Mouse (Mus musculus) adrenal gland, adult (tissue): ENCODE measurements around the gene Heatr3.
A peak's percentile ranks its signal among the peaks of the same experiment; 100 is the strongest.

Experiments used
- DNase-seq, 2 experiments: peaks; one replicate each; pipeline ENCODE4 v3.0.0; 2022 to 2023; ENCODE audit warnings: low spot score in 1 of 2; ENCODE audit not compliant: inconsistent age in 2 of 2

Gene Heatr3

DNA sequence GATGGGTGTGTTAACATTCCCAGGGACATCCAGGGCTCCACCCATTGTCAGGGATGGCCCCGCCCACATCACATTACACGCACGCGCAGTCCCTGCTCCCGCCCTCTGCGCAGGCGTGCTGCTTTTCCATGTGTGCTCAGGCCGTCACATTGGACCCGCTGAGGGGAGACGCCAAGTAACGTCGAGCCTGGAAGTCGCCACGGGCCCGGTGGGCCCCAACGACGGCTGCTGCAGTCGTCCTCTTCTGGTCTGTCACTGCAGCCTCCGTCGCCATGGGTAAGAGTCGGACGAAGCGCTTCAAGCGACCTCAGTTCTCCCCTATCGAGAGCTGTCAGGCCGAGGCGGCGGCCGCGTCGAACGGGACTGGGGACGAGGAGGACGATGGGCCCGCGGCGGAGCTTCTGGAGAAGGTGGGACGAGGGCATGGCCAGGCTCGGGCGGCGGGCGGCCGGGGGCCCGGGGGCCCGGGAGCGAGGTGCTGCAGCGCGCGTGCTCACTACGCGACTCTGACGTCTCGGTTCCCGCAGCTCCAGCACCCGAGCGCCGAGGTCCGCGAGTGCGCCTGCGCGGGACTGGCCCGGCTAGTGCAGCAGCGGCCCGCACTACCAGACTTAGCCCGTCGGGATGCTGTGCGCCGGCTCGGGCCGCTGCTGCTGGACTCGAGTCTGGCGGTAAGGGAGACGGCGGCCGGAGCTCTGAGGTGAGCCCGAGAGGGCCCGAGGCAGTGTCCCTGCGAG lies at the start of gene Heatr3:
Gene Heatr3 (plus strand): TSS at position 108 of the 737 bp plus-strand sequence.
- peak; percentile 97 to 99 for DNase-seq

DNA sequence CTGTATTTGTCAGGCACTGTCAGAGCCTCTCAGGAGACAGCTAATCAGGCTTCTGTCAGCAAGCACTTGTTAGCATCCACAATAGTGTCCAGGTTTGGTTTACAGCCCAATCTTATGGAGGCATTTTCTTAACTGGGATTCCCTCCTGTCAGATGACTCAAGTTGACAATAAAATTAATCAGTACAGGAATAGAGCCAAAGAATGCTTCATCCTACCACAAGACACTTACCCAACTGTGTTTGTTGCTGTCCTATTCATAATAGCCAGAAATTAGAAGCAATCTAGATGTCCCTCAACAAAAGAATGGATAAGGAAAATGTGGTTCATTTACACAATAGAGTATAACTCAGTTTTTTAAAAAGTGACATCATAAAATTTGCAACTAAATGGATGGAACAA lies 49.6 kb upstream of the Heatr3 start:
- peak in 1 of 2 experiments; percentile 22 for DNase-seq

GRCm38 (mm10) chr8:88091661-88092060 lies 46.0 kb upstream of the Heatr3 start:
- DNase-seq, result no peak

DNA sequence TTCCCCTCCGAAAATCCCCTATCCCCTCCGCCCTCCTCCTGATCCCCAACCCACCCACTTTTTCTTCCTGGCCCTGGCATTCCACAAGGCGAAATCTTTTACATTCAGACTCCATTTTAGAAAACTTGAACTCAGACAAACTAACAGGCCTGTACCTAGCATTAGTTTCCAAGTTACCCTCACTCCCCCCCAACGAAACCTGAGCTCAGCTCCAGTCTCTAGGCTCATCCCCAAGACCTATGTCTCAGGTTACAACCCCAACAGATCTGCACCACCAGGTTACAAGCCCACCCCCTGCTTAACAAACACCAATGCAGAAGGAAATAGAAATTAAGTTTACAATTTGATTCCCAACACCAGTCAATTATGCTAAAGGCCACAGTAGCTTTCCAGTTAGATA lies 44.3 kb upstream of the Heatr3 start:
- DNase-seq, result no peak

GRCm38 (mm10) chr8:88098856-88099255 lies 38.8 kb upstream of the Heatr3 start:
- DNase-seq, result peak in 1 of 2 experiments; percentile 78

GRCm38 (mm10) chr8:88099526-88099925 lies 38.1 kb upstream of the Heatr3 start:
- peak; percentile 13 to 62 for DNase-seq

GRCm38 (mm10) chr8:88109241-88109640 lies 28.4 kb upstream of the Heatr3 start:
- no peak for DNase-seq

DNA sequence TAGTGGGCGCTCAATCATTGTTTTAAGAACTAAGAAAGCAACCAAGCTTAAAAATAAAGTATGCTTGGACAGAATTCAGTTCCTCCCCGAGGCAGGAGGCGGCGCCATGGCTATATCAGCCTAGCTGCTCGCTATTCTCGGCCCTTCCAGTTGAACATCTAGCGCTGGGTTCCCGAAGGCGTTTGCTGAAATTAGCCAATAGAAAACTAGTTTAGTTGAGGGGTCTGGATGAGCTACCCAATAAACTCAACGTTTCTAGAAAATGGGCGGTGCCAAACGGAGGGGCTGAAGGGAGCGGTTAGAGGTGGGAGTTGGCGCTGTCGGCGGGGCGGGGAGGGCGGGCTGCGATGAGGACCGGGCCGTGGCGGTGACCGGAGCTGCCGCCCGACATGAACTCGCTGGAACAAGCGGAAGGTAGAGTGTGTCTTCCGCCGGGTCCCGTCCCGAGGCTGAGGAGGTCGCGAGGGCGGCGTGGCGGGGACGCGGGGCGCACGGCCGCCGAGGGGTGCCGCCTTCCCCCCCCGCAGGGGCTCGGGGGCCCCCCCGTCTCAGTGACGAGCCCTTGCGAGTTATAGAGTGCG lies 19.1 kb upstream of the Heatr3 start, which contains the start of gene Cnep1r1:
Gene Cnep1r1 (plus strand): TSS at position 314 of the 581 bp plus-strand sequence.
- peak; percentile 95 to 100 for DNase-seq

DNA sequence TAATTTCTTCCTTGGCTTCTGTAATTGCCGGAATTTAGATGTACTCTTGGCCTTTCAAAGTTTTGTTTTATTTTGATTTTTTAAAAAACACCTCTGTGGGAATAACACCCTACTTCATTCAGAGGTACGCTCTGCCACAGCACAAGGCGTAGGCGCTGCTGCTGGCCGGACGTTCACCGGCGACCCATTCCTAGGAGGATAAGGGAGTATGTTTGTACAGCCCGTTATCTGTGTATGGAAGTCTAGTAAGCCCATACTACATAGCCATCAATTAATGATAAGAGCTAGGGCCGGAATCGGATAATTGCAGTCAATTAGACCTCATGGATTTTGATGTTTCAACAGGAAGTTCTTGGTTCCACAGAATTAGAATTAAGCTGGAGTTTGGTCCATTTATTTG lies 18.6 kb upstream of the Heatr3 start:
- peak in 1 of 2 experiments; percentile 13 for DNase-seq

- DNase-seq, result no peak
Measured at GRCm38 (mm10) chr8:88124850-88125249, 12.8 kb upstream of the Heatr3 start.

DNA sequence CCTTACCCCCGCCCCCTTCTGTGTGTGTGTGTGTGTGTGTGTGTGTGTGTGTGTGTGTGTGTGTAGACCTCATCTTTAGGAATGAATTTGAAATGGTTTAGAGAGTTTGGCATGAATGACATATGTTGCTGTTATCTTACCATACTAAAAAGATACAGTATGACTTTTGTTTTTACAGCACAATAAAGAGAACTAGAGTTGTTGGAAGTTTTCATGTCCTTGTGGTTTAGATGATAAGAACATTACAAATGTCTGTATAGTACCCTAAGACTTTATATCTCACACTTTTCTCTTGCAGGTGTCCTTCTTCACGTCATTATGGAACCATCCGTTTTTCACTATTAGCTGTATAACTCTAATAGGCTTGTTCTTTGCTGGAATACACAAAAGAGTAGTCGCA lies 8.3 kb upstream of the Heatr3 start:
- DNase-seq, result no peak

- DNase-seq, result no peak
Measured at GRCm38 (mm10) chr8:88130754-88131317, 6.8 kb upstream of the Heatr3 start.

DNA sequence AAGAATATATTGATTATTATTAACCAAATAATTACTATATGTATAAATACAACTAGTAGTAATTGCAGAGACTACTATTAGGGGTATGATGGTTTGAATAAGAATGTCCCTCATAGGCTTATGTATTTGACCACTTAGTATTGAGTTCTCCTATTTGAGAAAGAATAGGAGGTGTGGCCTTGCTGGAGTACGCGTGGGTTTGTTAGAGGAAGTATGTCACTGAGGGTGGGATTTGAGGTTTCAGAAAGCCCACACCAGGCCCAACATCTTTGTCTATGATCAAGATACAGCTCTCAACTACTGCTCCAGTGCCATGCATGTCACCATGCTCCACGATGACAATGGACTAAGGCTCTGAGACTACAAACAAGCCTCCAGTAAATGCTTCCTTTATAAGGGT lies 1.6 kb downstream of the Heatr3 start:
- no peak for DNase-seq

DNA sequence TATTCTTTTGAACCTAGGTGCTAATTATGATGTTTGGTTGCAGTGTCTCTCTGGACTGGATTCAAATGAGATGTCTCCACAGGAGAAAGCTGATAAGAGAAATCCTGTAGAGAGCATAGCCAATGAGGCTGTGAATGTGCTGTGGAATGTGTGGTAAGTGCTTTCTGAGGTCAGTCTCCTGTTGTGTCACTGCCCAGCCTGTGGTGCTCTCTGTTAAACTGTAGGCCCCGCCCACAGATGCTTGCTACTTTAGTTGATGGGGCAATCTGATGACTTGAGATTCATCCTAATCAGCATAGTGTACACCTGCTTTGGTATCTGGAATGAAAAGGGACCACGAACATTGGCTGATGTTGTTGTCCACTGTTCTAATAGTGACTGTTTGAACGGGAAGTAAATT lies 4.0 kb downstream of the Heatr3 start:
- DNase-seq, result no peak

DNA sequence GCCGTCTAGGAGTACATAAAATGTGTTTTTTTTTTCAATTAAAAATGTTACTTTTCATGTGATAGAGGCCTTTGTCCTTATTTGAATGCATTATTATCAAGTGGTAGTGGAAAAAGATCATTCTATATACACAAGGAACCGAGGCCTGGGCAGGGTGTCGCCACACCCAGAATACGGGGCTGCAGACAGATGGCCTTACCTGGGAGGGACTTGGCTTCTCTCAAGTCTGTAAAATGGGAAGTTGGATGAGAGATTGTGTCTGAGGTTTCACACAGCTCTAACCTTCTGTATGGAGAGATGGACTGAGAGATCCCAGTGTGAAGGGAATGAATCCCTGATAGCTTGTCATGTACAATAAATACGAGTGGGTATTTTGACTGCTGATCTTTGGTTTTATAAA lies 6.4 kb downstream of the Heatr3 start:
- DNase-seq, result no peak

- DNase-seq, result no peak
Measured at GRCm38 (mm10) chr8:88150910-88151371, 13.3 kb downstream of the Heatr3 start.

DNA sequence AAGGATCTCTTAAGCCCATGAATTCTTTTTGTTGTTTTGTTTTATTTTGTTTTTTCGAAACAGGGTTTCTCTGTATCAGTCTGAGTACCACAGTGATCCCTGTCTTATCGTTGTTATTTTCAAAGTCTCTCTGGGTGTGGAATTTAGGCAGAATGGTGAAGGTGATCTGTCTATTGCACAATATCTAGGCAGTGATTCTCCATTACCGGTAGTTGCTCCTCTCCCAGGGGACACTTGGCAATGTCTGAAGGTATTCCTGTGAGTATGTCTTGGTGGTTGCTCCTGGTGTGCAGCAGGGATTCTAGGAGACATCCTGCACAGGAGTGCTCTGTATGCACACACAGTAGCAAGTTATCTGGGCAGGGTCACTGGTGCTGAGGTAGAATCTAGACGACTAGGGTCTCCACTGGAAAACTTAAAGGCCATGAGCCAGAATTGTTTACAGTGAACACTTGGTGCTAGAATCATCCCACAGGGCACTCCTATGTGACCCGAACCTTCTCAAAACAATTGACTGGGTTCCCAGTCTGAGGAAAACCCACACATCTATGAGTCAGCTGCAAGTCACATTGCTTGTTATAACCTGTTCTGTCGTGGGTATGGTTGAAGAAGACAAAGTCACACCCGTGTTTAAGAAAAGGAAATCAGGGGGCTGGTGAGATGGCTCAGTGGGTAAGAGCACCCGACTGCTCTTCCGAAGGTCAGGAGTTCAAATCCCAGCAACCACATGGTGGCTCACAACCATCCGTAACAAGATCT lies 22.8 kb downstream of the Heatr3 start:
- DNase-seq, result no peak

DNA sequence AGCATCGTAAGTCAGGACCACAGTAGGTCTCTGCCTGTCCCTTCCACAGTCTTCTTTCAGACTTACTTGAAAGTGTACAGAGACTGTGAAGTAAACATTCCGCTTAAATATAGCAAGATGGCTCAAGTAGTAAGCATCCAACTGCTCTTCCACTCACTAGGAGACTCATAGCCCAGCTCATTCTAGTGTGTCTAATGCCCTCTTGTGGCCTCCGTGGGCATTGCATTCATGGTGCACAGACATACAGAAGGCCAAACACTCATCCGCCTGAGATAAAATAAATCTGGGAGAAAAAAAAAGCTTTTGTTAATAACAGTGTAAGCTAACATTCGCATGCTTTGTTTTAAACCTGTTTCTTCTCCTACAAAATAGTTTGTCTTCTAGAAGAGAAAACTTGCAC lies 23.8 kb downstream of the Heatr3 start:
- peak; percentile 61 to 86 for DNase-seq

DNA sequence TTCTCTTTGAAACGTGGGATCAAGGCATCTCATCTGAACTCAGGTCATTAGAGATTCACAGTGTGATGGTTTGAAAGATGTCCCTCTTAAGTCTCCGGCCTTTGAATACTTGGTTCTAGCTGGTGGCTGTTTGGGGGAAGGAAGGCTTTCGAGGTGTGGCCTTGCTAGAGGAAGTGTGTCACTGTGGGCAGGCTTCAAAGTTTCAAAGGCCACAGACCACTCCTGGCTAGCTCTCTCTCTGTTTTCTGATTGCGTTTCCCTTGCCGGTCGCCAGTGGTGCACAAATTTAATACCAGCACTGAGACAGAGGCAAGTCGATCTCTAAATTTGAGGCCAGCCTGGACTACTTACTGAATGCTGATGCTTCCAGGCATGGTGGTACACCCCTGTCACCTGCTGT lies 37.6 kb downstream of the Heatr3 start:
- no peak for DNase-seq

DNA sequence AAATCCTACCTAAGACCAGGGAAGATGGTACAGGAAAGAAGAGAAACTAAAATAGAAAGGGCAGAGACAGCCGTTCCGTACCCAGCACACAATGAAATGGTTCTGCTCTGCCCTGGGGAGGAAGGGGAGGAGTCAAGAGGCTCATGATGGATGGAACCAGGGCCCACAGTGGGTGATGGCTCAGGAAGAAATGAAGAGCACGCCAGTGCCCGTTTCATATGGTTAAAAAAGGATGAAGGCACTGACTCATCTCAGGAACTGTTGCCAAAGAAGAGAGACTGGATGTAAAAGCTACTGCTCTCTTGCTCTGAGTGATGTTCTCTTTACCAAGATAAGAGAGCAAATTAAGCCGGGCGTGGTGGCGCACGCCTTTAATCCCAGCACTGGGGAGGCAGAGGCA lies 39.6 kb downstream of the Heatr3 start:
- no peak for DNase-seq

DNA sequence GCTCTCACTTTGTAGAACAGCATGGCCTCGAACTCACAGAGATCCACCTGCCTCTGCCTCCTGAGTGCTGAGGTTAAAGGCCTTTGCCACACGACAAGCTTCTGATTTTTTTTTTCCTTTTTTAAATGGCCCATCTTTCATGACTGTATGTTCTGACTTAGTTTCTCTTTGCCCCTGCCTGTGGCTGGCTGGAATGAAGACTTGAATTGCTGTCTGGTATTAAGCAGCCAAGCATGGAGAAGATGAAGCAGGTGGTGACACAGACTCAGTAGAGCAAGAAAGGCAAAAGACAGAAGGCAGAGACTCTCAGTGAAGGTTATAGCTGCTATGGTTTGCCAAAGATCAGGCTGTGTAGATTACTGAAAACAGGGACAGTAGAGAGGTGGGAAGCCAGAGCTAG lies 45.5 kb downstream of the Heatr3 start:
- no peak for DNase-seq

- DNase-seq, result no peak
Measured at GRCm38 (mm10) chr8:88184914-88185313, 47.3 kb downstream of the Heatr3 start.
